Comparison of ENCODE assay signal across 22 mouse cellular contexts in the genomic region with DNA sequence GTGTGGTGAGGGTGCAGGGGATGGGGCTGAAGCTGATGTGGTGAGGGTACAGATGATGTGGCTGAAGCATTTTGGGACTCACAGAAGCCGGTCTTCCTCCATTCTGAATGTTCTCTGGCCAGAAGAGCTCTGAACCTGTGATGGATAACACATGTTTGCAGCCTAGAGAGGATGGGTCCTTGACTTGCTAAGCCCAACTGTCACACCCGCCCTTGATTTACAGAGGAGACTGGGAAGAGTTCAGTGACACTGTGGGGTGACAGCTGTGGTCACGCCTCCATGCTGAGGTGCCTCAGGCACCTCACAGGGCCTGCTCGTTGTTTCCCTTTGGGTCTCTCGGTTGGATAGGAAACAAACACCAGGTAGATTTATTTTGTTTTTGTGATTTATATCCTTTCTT.
"Had no signal": no experiment of that assay in that cellular context is flagged by ENCODE, and none has a peak within 500 bp of the region (broad histone marks: within the 10 kb centered on the region; RNA-seq: fewer than 3 reads in every experiment).

No protein-coding gene starts in this region.

- DNase-seq: lung, adult 2 months; lung, postnatal 14 days; lung, postnatal 36 days; midbrain, embryonic 14.5 days; retina, postnatal 1 day; right cerebral cortex, adult 18-20 months; right cerebral cortex, postnatal 25 days; right cerebral cortex, postnatal 4 days; spleen, adult 18-20 months; thymus, adult 18-20 months; thymus, postnatal 14 days; thymus, postnatal 36 days had no signal

- H3K27me3 ChIP-seq: lung, embryonic 15.5 days; midbrain, embryonic 12.5 days; neural tube, embryonic 13.5 days; neural tube, embryonic 15.5 days had no signal

- H3K9ac ChIP-seq: lung, embryonic 15.5 days; midbrain, embryonic 12.5 days; neural tube, embryonic 13.5 days; neural tube, embryonic 15.5 days had no signal

- H3K4me1 ChIP-seq: megakaryocyte, embryonic 14.5 days; midbrain, embryonic 10.5 days; midbrain, embryonic 12.5 days; neural tube, embryonic 15.5 days had no signal

- H3K36me3 ChIP-seq: lung, embryonic 15.5 days; midbrain, embryonic 10.5 days; midbrain, embryonic 12.5 days; neural tube, embryonic 13.5 days; neural tube, embryonic 15.5 days had no signal

- H3K27ac ChIP-seq: lung, embryonic 15.5 days; macrophage; midbrain, embryonic 10.5 days; midbrain, embryonic 12.5 days; neural tube, embryonic 13.5 days; neural tube, embryonic 15.5 days had no signal

- H3K4me2 ChIP-seq: lung, embryonic 15.5 days; midbrain, embryonic 12.5 days; neural tube, embryonic 13.5 days; neural tube, embryonic 15.5 days had no signal

- ATAC-seq: lung, postnatal 0 days; midbrain, embryonic 16.5 days had no signal

- H3K9me3 ChIP-seq: lung, embryonic 15.5 days; midbrain, embryonic 10.5 days; midbrain, embryonic 12.5 days; neural tube, embryonic 13.5 days; neural tube, embryonic 15.5 days had no signal

- H3K4me3 ChIP-seq: lung, embryonic 15.5 days; megakaryocyte, embryonic 14.5 days; midbrain, embryonic 10.5 days; midbrain, embryonic 12.5 days; myocyte; neural tube, embryonic 13.5 days; neural tube, embryonic 15.5 days had no signal
